Mouse (Mus musculus): ENCODE results near the gene Ifng.
"Not testable (repeated sequence)": the region's sequence is repeated elsewhere in the genome, so short reads cannot be mapped to it uniquely, and the experiment has no call there.

Gene Ifng

GRCm38 (mm10) chr10:118440742-118441240 is at the start of gene Ifng:
TSS of gene Ifng (plus strand) at chr10:118441046.
- DNase-seq: no peak

GRCm38 (mm10) chr10:118399917-118400316 is 40.9 kb upstream of the Ifng start:
- DNase-seq: no peak

GRCm38 (mm10) chr10:118406463-118407221 is 34.2 kb upstream of the Ifng start:
- DNase-seq: no peak

DNA sequence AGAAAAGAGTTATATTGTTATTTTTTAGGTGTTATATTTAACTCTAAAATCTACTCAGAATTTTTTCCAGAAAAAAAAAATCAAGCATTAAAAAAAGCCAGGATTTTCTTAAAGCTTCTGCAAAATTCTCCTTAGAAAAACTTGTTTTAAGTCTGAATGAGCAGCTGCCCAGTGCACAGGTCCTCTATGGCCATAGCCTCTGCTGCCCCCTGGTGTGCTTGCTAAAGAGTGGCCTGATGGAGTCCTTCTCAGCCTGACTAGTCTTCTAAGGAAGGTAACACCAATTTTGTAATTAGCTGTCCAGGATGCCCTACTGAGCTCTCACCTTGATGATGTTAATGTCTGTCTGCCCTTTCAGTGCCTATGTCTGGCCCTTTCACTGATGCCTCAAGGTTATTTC is 29.5 kb upstream of the Ifng start:
- DNase-seq: peak in 1 of 2 experiments; percentile 37

GRCm38 (mm10) chr10:118412774-118413173 is 28.1 kb upstream of the Ifng start:
- DNase-seq: no peak

GRCm38 (mm10) chr10:118419000-118419425 is 21.8 kb upstream of the Ifng start:
- peak; percentile 59 to 65 for DNase-seq

- no peak for DNase-seq
Observed at GRCm38 (mm10) chr10:118420896-118421295, 19.9 kb upstream of the Ifng start.

GRCm38 (mm10) chr10:118435501-118435900 is 5.3 kb upstream of the Ifng start:
- DNase-seq: no peak

DNA sequence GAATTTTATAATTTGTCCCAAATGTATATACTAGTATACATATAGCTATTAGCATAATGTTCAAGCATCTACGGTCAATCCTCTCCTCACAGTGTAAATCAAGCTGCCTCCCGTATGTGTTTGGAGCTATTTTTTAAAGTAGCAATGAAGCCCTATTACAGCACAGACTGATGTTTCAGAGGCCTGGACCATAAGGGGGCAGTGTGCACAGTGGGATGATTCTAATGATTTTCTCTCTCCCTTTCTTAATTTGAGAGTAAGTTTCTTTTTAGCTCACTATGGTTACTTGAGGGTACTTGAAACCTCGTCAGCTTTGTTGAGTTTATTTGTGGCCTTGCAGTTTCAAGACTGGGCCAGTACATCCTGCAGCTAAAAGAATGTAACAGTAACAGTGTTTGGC is 1.1 kb downstream of the Ifng start:
- DNase-seq: peak in 1 of 2 experiments; percentile 52

GRCm38 (mm10) chr10:118442999-118443398 is 2.2 kb downstream of the Ifng start:
- DNase-seq: no peak

DNA sequence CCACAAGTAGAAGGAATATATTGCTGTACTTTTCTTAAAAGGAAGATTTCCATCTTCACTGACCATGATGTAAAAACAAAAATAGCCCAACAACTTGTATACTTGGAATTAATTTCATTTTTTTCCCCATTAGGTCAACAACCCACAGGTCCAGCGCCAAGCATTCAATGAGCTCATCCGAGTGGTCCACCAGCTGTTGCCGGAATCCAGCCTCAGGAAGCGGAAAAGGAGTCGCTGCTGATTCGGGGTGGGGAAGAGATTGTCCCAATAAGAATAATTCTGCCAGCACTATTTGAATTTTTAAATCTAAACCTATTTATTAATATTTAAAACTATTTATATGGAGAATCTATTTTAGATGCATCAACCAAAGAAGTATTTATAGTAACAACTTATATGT is 4.2 kb downstream of the Ifng start:
- DNase-seq: no peak

GRCm38 (mm10) chr10:118445502-118445901 is 4.7 kb downstream of the Ifng start:
- DNase-seq: no peak

DNA sequence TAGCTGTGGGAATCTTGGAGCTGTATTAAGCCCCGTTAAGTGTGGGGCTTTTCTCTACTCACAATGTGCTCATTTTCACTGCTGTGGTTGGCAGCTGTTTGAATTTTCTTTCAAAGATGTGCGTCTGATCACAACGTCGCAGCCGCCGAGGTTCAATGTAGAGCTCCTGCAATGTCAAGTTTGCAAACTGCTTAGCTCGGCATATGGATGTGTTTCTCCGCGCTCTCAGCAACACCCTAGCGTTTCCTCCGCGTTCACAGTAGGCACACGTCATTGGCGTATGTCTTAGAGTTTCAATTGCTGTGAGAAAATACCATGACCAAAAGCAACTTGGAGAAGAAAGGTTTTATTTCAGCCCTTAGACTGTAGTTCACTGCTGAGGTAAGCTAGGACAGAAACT is 5.1 kb downstream of the Ifng start:
- DNase-seq: no peak

DNA sequence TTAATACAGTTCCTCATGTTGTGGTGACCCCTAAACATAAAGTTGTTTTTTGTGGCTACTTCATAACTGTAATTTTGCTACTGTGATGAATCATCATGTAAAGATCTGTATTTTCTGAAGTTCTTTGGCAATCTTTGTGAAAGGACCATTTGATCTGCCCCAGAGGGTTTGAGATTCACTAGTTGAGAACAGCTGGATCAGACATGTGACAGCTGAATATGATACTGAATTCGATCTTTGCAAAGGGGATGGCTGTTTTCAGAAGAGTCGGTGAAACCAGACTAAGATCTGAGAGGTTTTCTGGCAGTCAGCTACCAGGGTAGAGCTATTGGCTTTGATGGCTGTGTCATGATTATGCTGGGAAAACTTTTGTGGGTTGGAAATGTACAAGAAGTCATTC is 10.9 kb downstream of the Ifng start:
- no peak for DNase-seq

GRCm38 (mm10) chr10:118458729-118459128 is 17.9 kb downstream of the Ifng start:
- DNase-seq: no peak

GRCm38 (mm10) chr10:118461126-118461767 is 20.4 kb downstream of the Ifng start:
- DNase-seq: no peak

DNA sequence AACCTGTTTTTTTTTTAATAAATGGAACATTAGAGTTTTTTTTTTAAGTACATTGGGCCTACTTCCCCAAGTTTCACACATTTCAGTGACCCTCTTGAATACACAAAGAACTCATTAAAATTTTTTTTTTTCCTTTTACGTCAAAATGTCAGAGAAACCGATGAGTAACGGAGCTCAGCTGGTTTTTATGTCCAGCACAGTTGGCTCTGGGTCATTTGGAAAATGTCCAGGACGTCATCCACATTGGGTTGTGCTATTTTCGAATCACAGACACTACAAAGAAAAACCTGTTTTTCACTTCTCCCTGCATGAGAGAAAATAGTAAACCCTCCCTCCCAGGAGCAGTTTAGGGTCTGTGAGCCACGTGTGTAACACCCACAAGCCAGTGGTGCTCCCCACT is 25.6 kb downstream of the Ifng start:
- no peak for DNase-seq

GRCm38 (mm10) chr10:118469047-118469446 is 28.2 kb downstream of the Ifng start:
- DNase-seq: peak; percentile 10 to 27

- no peak for DNase-seq
Observed at GRCm38 (mm10) chr10:118470296-118470957, 29.6 kb downstream of the Ifng start.

DNA sequence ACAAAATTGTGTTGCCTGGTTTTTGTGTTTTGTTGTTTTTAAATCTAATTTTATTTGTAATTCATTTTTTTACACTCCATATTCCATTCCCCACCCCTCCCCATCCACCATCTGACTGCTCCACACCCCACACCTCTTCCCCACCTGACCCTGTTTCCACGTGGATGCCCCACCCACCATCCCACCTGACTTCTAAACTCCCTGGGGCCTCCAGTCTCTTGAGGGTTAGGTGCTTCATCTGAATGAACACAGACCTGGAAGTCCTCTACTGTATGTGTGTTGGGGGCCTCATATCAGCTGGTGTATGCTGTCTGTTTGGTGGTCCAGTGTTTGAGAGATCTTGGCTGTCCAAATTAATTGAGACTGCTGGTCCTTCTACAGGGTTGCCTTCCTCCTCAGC is 32.0 kb downstream of the Ifng start:
- not testable (repeated sequence) for DNase-seq

GRCm38 (mm10) chr10:118476696-118477095 is 35.9 kb downstream of the Ifng start:
- no peak for DNase-seq

DNA sequence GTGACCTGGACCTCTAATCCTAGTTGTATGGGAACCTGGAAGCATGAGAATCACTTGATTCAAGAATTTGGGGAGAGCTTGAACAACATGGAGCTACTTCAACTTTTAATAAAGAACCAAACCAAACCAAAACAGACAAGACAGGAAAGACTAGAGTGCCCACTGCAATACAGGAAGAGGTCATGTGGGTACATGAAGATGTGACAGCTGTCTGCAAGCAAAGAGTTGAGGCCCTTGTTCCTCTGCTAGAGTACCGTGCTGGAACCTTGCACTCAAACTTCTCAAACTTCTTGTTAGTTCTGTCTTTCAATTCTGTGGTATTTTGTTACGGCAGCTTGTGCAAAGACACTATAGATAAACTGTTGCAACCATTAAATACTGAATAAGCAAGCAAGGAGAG is 36.5 kb downstream of the Ifng start:
- DNase-seq: no peak

DNA sequence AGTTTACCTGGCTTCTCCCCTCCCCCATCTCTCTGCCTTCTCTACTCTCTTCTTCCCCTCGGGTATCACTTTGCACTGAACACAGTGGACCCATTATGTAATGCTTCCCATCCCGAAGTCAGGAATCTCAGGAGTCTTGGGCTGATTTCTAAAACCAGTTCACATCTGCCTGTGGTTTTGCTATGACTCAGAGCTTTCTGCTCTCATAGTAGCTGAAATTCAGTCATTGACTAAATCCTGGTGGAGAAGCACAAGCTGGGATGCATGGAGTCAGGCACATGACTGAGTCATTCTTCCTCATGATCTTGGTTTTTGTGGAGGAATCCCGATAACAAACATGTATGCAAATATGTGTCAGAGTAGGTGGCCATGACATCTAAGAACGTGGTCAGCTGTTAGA is 38.4 kb downstream of the Ifng start:
- DNase-seq: no peak

GRCm38 (mm10) chr10:118480118-118480517 is 39.3 kb downstream of the Ifng start:
- DNase-seq: no peak
